Mouse (Mus musculus) MEL (cell line): ENCODE results near the gene Phf21a.

Source experiments
- CTCF ChIP-seq, 3 experiments: IDR thresholded peaks in 2 of 3; conservative IDR thresholded peaks in 1 of 3; 2 replicates each; pipeline ENCODE4 v1.5.1; 2011 to 2012; ENCODE audit warnings: low read length in 3 of 3, low read depth in 2 of 3, mild to moderate bottlenecking in 2 of 3, improper control_type of control experiment in 1 of 3, inconsistent platforms in 1 of 3, mixed read lengths in 1 of 3, moderate library complexity in 1 of 3; ENCODE audit not compliant: control insufficient read depth in 1 of 3, insufficient read depth in 1 of 3, poor library complexity in 1 of 3, severe bottlenecking in 1 of 3
- E2F4 ChIP-seq: IDR thresholded peaks from 2 replicates; pipeline ENCODE4 v1.6.1; 2011; ENCODE audit warnings: low read depth, low read length, improper control_type of control experiment, borderline replicate concordance
- GATA1 ChIP-seq: IDR thresholded peaks from 2 replicates; pipeline ENCODE4 v1.6.1; 2011; ENCODE audit warnings: low read depth, low read length, improper control_type of control experiment
- KAT2A ChIP-seq: conservative IDR thresholded peaks from 2 replicates; pipeline ENCODE4 v1.6.1; 2012; ENCODE audit warnings: low read depth, low read length, improper control_type of control experiment, inconsistent platforms
- MAX ChIP-seq: IDR thresholded peaks from 2 replicates; pipeline ENCODE4 v1.6.1; 2011; ENCODE audit warnings: low read length, improper control_type of control experiment
- MXI1 ChIP-seq: IDR thresholded peaks from 2 replicates; pipeline ENCODE4 v1.6.1; 2011; ENCODE audit warnings: mild to moderate bottlenecking, low read depth, low read length, improper control_type of control experiment
- RCOR1 ChIP-seq: IDR thresholded peaks from 2 replicates; pipeline ENCODE4 v1.6.1; 2012; ENCODE audit warnings: low read depth, mild to moderate bottlenecking, inconsistent platforms, low read length, improper control_type of control experiment
- TCF12 ChIP-seq: IDR thresholded peaks from 2 replicates; pipeline ENCODE4 v1.6.1; 2014; ENCODE audit warnings: low read depth, mild to moderate bottlenecking, inconsistent platforms, low read length, improper control_type of control experiment, moderate library complexity
- USF1 ChIP-seq: IDR thresholded peaks from 2 replicates; pipeline ENCODE4 v1.6.1; 2014; ENCODE audit warnings: low read depth, mild to moderate bottlenecking, inconsistent platforms, low read length, improper control_type of control experiment, moderate library complexity
- ZMIZ1 ChIP-seq: IDR thresholded peaks from 2 replicates; pipeline ENCODE4 v1.6.1; 2012; ENCODE audit warnings: low read depth, mild to moderate bottlenecking, inconsistent platforms, low read length, improper control_type of control experiment, moderate library complexity
- ZNF384 ChIP-seq: IDR thresholded peaks from 2 replicates; pipeline ENCODE4 v1.6.1; 2012; ENCODE audit warnings: low read depth, mild to moderate bottlenecking, inconsistent platforms, low read length, improper control_type of control experiment

DNA sequence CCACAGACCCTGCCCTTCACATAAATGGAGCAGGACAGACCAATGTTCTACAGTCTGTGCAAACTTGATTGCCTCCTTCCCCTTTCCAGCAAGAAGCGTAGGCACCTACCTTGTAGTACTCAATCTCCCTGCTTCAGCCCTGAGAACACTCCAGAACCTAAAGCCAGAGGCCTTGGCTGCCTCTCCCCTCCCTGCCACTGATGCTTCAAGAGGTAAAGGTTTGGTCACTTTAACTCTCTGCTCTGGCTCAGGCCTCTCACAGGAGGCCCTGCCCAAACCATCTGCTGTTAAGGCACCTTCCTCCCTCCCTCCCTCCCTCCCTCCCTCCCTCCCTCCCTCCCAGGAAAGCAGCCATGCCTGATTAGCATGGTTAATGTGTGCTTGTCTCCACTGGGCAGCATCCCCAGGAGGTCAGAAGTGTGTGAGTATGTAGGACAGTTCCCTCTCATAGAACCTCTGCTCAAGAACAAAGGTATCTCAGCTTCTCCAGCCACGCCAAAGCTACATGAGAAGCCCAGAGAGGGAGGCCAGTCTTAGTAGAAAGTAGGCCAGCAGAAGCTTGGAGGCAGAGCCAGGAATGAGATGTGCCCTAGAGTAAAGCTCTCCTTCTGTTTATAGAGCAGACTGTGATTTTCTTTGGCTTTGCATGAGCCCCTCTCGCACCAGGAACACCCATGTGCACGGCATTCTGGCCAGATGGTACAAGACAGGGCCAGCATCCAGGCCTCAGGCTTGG is 309.8 kb downstream of the Phf21a start:
- no peak for TF ChIP-seq ZMIZ1
- no peak for TF ChIP-seq E2F4
- TF ChIP-seq CTCF (IDR thresholded peaks at IDR 0.05 in 2 of 3, conservative IDR thresholded peaks at IDR 0.05 in 1 of 3; ENCODE audit: control insufficient read depth in 1 of 3, insufficient read depth in 1 of 3, low read depth in 2 of 3, low read length in 3 of 3, poor library complexity in 1 of 3, severe bottlenecking in 1 of 3): no peak
- TF ChIP-seq USF1: no peak
- TF ChIP-seq TCF12: no peak
- TF ChIP-seq ZNF384: no peak
- no peak for TF ChIP-seq RCOR1
- no peak for TF ChIP-seq MXI1
- TF ChIP-seq MAX: no peak
- no peak for TF ChIP-seq KAT2A
- no peak for TF ChIP-seq GATA1
